Mouse (Mus musculus) CD4-positive, CD25-positive, alpha-beta regulatory T cell (primary cell): ENCODE results near the gene Zfp82. TPM values are rescaled to one million over a fixed set of nuclear protein-coding genes. Genes with fewer than 3 reads are reported as not detected.

Experiments
- polyA plus RNA-seq: library from polyadenylated mRNA; unstranded; fragments of 100-300 nt; shearing (Covaris generic); gene quantifications from one replicate; pipeline ENCODE4 v1.2.1, GENCODE M21; 2017

Gene Zfp82
- 10.7 TPM for polyA plus RNA-seq

DNA sequence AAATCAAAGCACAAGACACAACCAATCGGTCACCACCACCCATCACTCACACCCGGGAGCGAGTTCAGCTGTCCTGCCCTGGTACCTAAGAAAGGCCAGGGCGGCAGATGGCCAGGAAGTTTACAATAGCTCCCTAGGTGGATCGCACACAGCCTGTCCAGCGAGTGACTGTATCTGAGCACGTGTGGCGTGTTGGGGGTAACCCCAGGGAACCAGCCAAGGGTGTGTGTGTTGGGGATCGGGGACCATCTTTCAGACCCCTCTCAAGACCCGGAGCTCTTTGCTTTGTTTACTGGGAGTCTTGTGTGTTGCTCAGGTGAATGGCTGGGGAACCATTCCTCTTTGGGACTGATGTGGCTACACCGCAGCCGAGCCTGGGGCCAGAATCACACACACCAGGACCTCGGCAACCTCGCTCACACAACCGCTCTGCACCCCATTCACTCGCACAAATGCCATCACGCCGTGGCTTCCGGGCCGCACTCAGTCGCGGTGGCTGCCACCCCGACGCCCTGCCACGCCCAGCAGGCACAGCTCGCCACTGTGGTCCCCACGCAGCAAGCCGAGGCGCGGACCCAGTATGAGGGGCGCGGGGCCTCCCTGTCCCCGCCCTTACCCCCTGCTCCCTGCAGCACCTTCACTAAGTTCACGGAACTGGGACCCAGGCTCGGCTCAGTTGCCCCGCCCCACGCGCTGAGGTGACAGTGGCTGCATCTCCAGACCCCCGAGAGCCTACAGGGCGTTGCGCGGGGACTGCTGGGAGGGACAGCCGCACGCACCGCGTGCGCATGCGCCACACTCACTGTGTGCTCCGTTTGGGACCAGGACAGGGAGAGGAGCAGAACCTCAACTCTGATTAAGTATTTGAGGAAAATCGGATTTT is at the start of gene Zfp82:
Gene Zfp82, minus strand, starts transcription at position 755 of the 883 bp plus-strand sequence.

DNA sequence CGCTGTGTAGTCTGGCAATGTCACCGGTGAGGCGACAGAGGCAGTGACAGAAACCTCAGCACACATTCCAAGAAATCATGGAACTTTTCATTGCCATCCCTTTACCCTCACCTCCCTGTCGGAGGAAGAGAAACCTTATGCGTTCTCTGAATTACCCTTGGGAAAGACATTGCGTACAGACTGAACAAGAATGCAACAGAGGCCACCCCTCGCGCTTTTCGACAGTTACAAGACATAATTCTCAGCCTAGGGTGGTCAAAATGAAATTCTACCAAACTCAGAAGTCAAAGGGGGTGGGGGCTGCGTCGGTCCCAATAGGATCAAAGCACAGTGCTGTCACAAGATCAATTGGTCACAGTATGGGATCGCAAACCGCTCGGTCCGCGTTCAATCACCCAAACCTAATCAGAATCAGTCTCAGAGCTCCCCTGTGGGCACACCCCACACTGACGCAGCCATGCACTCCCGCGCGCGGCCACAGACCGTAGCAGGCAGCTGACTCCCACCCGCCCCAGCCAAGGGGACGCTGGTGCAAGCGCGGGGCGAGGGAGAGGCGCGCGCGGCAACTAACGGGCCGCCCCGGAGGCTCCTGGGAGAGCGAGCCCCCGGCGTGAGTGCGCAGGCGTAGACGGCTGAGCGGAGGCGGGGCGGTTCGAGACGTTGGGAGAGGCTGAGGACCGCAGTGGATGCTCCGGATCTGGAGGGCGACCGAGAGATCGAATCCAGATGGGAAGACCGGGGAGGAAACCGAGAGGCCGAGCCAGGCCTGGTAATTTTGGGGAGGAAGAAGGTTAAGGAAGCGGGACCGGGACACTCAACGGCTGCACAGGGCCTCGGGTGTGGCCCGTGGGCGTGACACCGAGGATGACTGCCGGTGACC is 48.8 kb upstream of the Zfp82 start, which contains the start of gene Zfp382:
Gene Zfp382, plus strand, starts transcription at position 635 of the 880 bp plus-strand sequence.

GRCm38 (mm10) chr7:30094646-30095429 is 22.1 kb upstream of the Zfp82 start, which contains the start of gene Zfp260:
Gene Zfp260, plus strand, starts transcription at chr7:30094777.

DNA sequence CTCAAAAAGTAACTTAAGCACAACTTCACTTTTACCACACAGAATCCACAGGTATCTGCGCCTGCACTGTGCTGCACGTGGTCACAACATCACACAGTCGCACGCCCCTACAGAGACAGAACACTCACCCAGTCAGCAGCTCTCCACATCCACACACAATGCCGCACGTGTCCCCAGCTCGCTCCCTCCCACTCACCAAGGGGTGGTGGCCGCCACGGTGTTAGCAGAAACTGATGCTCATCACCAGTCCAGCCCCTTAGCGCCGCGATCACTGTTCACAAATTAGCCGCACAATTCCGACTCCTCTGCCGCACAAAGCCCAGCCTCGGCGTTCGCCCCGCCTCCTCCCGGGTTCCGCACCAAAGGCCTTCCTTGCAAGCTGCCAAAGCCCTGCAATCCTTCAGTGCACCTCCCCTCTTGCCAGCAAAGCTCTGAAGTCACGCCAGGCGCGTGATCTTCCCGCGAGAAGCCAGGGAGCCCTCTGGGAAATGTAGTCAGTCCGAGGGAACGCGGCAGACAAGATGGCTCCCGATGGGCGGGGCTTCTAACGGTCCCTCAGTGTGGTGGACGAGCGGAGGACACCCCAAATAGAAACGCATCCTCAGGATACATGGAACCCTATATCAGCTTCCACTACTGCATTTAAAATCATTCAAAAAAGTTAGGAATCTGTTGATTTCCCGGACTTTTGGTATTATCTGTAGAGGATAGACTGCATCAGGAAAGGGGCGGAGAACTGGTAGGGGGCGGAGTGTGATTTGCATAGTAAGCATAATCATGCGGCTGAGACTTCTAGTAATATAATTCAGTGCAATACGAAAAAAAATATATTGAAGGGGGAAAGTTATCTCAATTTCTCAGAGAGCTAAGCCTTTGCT is 17.6 kb upstream of the Zfp82 start, which contains the start of the genes Gm26920 and Zfp566:
Gene Gm26920, minus strand, starts transcription at position 319 of the 878 bp plus-strand sequence.
Gene Zfp566, minus strand, starts transcription at position 436 of the 878 bp plus-strand sequence.

DNA sequence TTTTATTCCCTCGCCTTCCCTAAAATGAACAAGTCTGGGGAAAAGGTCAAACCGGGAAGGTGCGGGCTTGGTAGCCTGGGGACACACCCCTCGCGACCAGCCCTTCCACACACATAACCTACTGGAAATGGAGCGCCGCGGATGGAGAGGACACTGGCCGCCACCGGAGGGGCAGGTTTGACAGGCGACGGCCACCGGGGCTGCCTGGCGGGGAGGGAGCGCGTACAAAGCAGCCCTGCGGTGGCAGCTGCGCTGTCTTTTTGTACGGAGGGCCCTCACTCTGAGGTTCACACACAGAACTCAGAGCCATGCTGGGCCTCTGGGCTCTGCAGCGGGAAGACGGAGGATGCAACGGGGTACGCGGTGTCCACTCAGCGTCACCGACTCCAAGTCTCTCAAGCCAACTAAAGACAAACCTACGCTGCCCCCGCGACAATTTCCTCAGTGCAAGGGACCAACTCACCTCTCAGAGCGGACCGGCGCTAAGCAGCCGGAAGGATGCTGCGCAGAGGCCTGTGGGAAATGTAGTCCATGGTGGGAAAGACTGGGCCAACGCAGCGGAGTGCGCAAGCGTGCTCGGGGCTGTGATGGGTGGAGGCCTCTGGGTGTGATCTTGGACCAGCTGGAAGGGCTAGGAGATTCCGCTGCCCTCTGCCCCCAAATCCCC is 21.7 kb downstream of the Zfp82 start, which contains the start of gene Zfp14:
Gene Zfp14, minus strand, starts transcription at position 499 of the 667 bp plus-strand sequence.

Other genes starting within 250 kb of the Zfp82 start
- 6.2 TPM for gene Zfp940, start 219.2 kb downstream of the Zfp82 start, polyA plus RNA-seq
- 12.4 TPM for gene Zfp420, start 212.9 kb downstream of the Zfp82 start, polyA plus RNA-seq
- 5.1 TPM for gene Zfp27, start 166.3 kb downstream of the Zfp82 start, polyA plus RNA-seq
- gene Zfp383, start 164.7 kb downstream of the Zfp82 start, polyA plus RNA-seq = 0.68 TPM
- 8.7 TPM for gene Zfp74, start 118.8 kb downstream of the Zfp82 start, polyA plus RNA-seq
- gene Zfp568, start 88.9 kb downstream of the Zfp82 start, polyA plus RNA-seq = 7.8 TPM
- gene Zfp14, start 21.5 kb downstream of the Zfp82 start, polyA plus RNA-seq = 6.7 TPM
- gene Gm26920, start 17.5 kb upstream of the Zfp82 start, polyA plus RNA-seq = 2.2 TPM
- 10.4 TPM for gene Zfp566, start 17.6 kb upstream of the Zfp82 start, polyA plus RNA-seq
- gene Zfp260, start 21.9 kb upstream of the Zfp82 start, polyA plus RNA-seq = 70.7 TPM
- 10.2 TPM for gene Zfp382, start 49.0 kb upstream of the Zfp82 start, polyA plus RNA-seq
- 32.2 TPM for gene Zfp146, start 96.8 kb upstream of the Zfp82 start, polyA plus RNA-seq
- 0.49 TPM for gene Cox7a1, start 111.2 kb upstream of the Zfp82 start, polyA plus RNA-seq
- gene Capns1, start 125.9 kb upstream of the Zfp82 start, polyA plus RNA-seq = 72.0 TPM
- 55.5 TPM for gene Polr2i, start 159.0 kb upstream of the Zfp82 start, polyA plus RNA-seq
- gene Tbcb, start 159.4 kb upstream of the Zfp82 start, polyA plus RNA-seq = 105 TPM
- not detected for gene Ovol3, start 162.8 kb upstream of the Zfp82 start, polyA plus RNA-seq
- 0.39 TPM for gene Thap8, start 207.2 kb upstream of the Zfp82 start, polyA plus RNA-seq
- gene Wdr62, start 207.5 kb upstream of the Zfp82 start, polyA plus RNA-seq = 5.4 TPM
- gene Clip3, start 218.8 kb upstream of the Zfp82 start, polyA plus RNA-seq = 3.3 TPM
- 168 TPM for gene Alkbh6, start 235.8 kb upstream of the Zfp82 start, polyA plus RNA-seq
- gene Syne4, start 241.9 kb upstream of the Zfp82 start, polyA plus RNA-seq = 15.5 TPM
- gene E130208F15Rik, start 248.8 kb upstream of the Zfp82 start, polyA plus RNA-seq = not detected